Mouse (Mus musculus) inflammation-experienced regulatory T-cells (primary cell): ENCODE data around the gene Ptprs. TPM values are rescaled to one million over a fixed set of nuclear protein-coding genes. Genes with fewer than 3 reads are reported as not detected.

Experiments
- polyA plus RNA-seq, 2 experiments: library from polyadenylated mRNA; unstranded; fragments of 100-300 nt; shearing (Covaris generic); gene quantifications; one replicate each; pipeline ENCODE4 v1.2.1; 2017

Gene Ptprs
- 10 to 100 TPM; 23.5 to 43.5 TPM for polyA plus RNA-seq

GRCm38 (mm10) chr17:56476402-56476752 lies at the start of gene Ptprs:
Gene Ptprs (minus strand): TSS chr17:56476483.

GRCm38 (mm10) chr17:56512310-56512709 lies 36.0 kb upstream of the Ptprs start, which contains the start of gene Znrf4:
Gene Znrf4 (minus strand): TSS chr17:56512431.

Other genes with a start within 250 kb of the Ptprs start
- 10 to 100 TPM; 16.2 to 27.8 TPM for gene Fem1a, start 219.7 kb downstream of the Ptprs start, polyA plus RNA-seq
- 1 to 10 TPM; 7.4 to 7.6 TPM for gene Ticam1, start 199.7 kb downstream of the Ptprs start, polyA plus RNA-seq
- 10 to 100 TPM; 32.9 to 34.3 TPM for gene Plin3, start 183.6 kb downstream of the Ptprs start, polyA plus RNA-seq
- under 1 TPM; 0.14 to 0.72 TPM for gene Arrdc5, start 176.2 kb downstream of the Ptprs start, polyA plus RNA-seq
- gene Uhrf1, start 173.2 kb downstream of the Ptprs start, polyA plus RNA-seq = 1 to 10 TPM; 7.9 to 8.8 TPM
- gene Kdm4b, start 150.4 kb downstream of the Ptprs start, polyA plus RNA-seq = 10 to 100 TPM; 46.8 to 61.2 TPM
- not detected for gene Znrf4, start 35.9 kb upstream of the Ptprs start, polyA plus RNA-seq
- under 1 TPM; 0.44 to 0.99 TPM for gene Gm20219, start 77.9 kb upstream of the Ptprs start, polyA plus RNA-seq
- 100 to 1,000 TPM; 146 to 176 TPM for gene Safb2, start 108.1 kb upstream of the Ptprs start, polyA plus RNA-seq
- gene Safb, start 108.3 kb upstream of the Ptprs start, polyA plus RNA-seq = 100 to 1,000 TPM; 175 to 240 TPM
- gene 2410015M20Rik, start 133.3 kb upstream of the Ptprs start, polyA plus RNA-seq = 100 to 1,000 TPM; 183 to 188 TPM
- 1,000 to 10,000 TPM; 1,553 to 1,612 TPM for gene Rpl36, start 136.9 kb upstream of the Ptprs start, polyA plus RNA-seq
- 10 to 100 TPM; 41.9 to 43.4 TPM for gene Lonp1, start 150.4 kb upstream of the Ptprs start, polyA plus RNA-seq
- 1 to 10 TPM; 2.3 to 2.6 TPM for gene Catsperd, start 151.7 kb upstream of the Ptprs start, polyA plus RNA-seq
- gene Ranbp3, start 196.8 kb upstream of the Ptprs start, polyA plus RNA-seq = 10 to 100 TPM; 95.5 to 97.1 TPM
- gene Ndufa11, start 241.3 kb upstream of the Ptprs start, polyA plus RNA-seq = 100 to 1,000 TPM; 211 to 228 TPM
- gene Vmac, start 241.5 kb upstream of the Ptprs start, polyA plus RNA-seq = 10 to 100 TPM; 16.9 to 20.1 TPM